Mouse (Mus musculus) midbrain, postnatal 0 days (tissue): ENCODE results near the gene Cnksr3. TPM values are rescaled to one million over a fixed set of nuclear protein-coding genes. Genes with fewer than 3 reads are reported as not detected.
A peak's percentile ranks its signal among the peaks of the same experiment; 100 is the strongest.

Experiments used
- ATAC-seq: fragments of 200-750 bp; cut with Nextera tagmentation; 2 replicates; pipeline ENCODE4 v1.8.0; 2017; ENCODE audit warnings: moderate number of reproducible peaks, mild to moderate bottlenecking, moderate TSS enrichment, moderate library complexity; ENCODE audit not compliant: low FRiP score
- DNase-seq: peaks from one replicate; pipeline ENCODE4 v3.0.0-alpha.2; 2015; ENCODE audit warnings: low spot score
- H3K27ac ChIP-seq: fragments of 300-500 bp; sonication (generic); 2 replicates; pipeline ENCODE4 v1.5.1; 2014; ENCODE audit warnings: low read depth, mild to moderate bottlenecking, low read length, mixed read lengths
- H3K27me3 ChIP-seq: fragments of 300-500 bp; sonication (generic); 2 replicates; pipeline ENCODE4 v1.6.1; 2014; ENCODE audit warnings: low read length, control low read depth, mixed read lengths; ENCODE audit not compliant: insufficient read depth
- H3K36me3 ChIP-seq: fragments of 300-500 bp; sonication (generic); 2 replicates; pipeline ENCODE4 v1.6.1; 2014; ENCODE audit warnings: low read length, control low read depth, mixed read lengths; ENCODE audit not compliant: insufficient read depth
- H3K4me1 ChIP-seq: fragments of 300-500 bp; sonication (generic); 2 replicates; pipeline ENCODE4 v1.6.1; 2014; ENCODE audit warnings: mild to moderate bottlenecking, control low read depth, antibody characterized with exemption, low read length, mixed read lengths; ENCODE audit not compliant: insufficient read depth
- H3K4me2 ChIP-seq: fragments of 300-500 bp; sonication (generic); 2 replicates; pipeline ENCODE4 v1.6.1; 2014; ENCODE audit warnings: low read depth, mild to moderate bottlenecking, low read length, mixed read lengths; ENCODE audit not compliant: poor library complexity, severe bottlenecking
- H3K4me3 ChIP-seq: fragments of 300-500 bp; sonication (generic); 2 replicates; pipeline ENCODE4 v1.5.1; 2014; ENCODE audit warnings: low read depth, mild to moderate bottlenecking, low read length, moderate library complexity
- H3K9ac ChIP-seq: fragments of 300-500 bp; sonication (generic); replicated peaks from 2 replicates; pipeline ENCODE4 v1.6.1; 2014; ENCODE audit warnings: mild to moderate bottlenecking, low read length, moderate library complexity, mixed read lengths; ENCODE audit not compliant: poor library complexity, severe bottlenecking
- H3K9me3 ChIP-seq: fragments of 300-500 bp; sonication (generic); 2 replicates; pipeline ENCODE4 v1.6.1; 2016; ENCODE audit warnings: low read length, control low read depth
- CTCF ChIP-seq: IDR thresholded peaks from 2 replicates; pipeline ENCODE4 v1.5.1; 2016; ENCODE audit warnings: antibody characterized with exemption, mild to moderate bottlenecking
- WGBS: fragments of 180-500 bp; shearing (Covaris S2); extraction: QIAGEN DNeasy Blood & Tissue Kit; methylation state at CpG from one replicate; pipeline ENCODE4 v1.1.7; 2014; 5-methylcytosine and 5-hydroxymethylcytosine counted together
- polyA plus RNA-seq: library from polyadenylated mRNA; unstranded; fragments of >200 nt; fragmentation: Nextera tagmentation; extraction: Ambion mirVana; gene quantifications from 2 replicates; pipeline ENCODE4 v1.2.1, GENCODE M21; 2015
- total RNA-seq: library from RNA; depleted of rRNA; stranded (reverse); fragments of >200 nt; gene quantifications from 2 replicates; pipeline ENCODE4 v1.2.3, GENCODE M21; 2014

Gene Cnksr3
- total and polyA plus RNA-seq, 2 experiments from 2014 or later: 1.8 to 4.1 TPM

DNA sequence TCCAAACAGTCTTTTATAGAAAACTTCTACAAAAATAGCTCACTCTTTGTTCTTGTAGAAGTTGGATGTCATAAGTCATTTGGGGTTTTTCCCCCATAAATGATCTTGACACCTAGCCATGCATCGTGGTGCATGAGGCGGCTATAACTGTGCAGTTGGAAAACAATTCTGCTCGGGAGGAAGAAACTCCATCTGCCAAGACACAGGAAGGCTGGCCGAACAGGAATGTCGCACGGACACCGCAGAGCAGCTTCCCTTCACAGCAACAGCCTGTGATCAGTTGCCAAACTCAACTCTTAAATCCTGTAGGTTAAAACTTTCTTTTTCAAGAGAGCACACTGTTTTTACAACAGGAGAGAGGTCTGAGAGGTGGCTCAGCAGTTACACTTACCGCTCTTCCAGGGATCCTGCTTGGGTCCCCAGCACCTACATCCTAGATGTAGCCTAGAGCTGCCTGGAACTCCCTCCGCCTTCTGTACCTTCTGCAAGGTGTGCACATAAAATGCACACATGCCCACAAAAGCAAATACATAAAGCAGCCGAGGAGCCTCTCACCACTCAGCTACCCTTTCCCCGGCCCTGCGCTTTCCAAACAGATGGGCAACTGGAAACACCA, 29.4 kb downstream of the Cnksr3 start:
- Histone ChIP-seq H3K27ac (no peak overlapping the region), H3K4me2 (no peak overlapping the region), H3K36me3 (no peaks in the 10 kb centered on the region), H3K27me3 (no peaks in the 10 kb centered on the region), H3K4me3 (no peak overlapping the region), H3K4me1 (no peaks in the 10 kb centered on the region), H3K9me3 (no peaks in the 10 kb centered on the region), H3K9ac (no peak overlapping the region)
- DNase-seq (peak; percentile 16), ATAC-seq (no peak)
- 69% methylated on average over 12 of the region's 12 CpGs for WGBS
- no peak for TF ChIP-seq CTCF

DNA sequence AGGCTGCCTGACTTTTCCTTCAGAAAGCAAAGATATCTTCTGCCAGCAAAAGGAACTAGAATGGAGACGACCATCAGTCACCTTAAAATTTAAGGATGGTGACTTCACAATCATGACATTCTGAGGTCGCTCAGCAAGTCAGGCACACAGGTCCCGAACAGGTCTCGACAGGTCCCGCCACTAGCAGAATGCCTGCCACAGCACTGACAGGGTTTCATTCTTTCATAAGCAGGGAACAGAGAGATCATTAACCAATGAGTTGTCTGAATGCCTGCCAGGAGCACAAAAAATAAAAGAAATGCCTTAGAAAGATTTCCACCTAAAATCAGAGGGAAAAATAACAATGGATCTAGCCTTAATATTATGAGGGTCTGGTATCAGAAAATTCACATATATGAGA, 31.7 kb downstream of the Cnksr3 start:
- ATAC-seq (no peak), DNase-seq (no peak)
- no peak overlapping the region for H3K4me2 ChIP-seq
- H3K4me3 ChIP-seq: no peak overlapping the region
- no peaks in the 10 kb centered on the region for H3K27me3 ChIP-seq
- H3K9ac ChIP-seq: no peak overlapping the region
- TF ChIP-seq CTCF: no peak
- no peaks in the 10 kb centered on the region for H3K9me3 ChIP-seq
- H3K4me1 ChIP-seq: no peaks in the 10 kb centered on the region
- no peaks in the 10 kb centered on the region for H3K36me3 ChIP-seq
- H3K27ac ChIP-seq: no peak overlapping the region
- WGBS: 92% methylated on average over 5 of the region's 5 CpGs

DNA sequence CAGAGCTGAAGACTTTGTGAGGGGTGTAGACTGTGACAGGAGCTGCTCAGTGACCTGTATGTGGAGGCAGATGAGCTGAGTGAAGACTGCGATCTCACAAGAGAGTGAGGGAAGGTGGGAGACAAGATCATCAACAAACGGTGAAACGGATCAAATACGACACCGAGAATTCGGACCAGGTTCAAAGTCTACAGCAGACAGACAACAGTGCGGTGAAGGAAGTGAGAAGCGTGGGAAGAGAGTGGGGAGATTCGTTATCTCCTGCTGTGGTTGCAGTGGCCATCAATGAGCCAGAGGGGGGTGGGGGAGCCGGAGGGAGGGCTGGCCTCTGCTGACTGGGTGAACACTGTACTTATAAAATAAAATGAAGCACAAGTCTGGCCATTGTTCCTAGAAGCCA, 33.5 kb downstream of the Cnksr3 start:
- TF ChIP-seq CTCF: no peak
- Histone ChIP-seq H3K4me1 (no peaks in the 10 kb centered on the region), H3K27ac (no peak overlapping the region), H3K27me3 (no peaks in the 10 kb centered on the region), H3K4me2 (no peak overlapping the region), H3K9ac (no peak overlapping the region), H3K36me3 (no peaks in the 10 kb centered on the region), H3K4me3 (no peak overlapping the region), H3K9me3 (no peaks in the 10 kb centered on the region)
- 82% methylated on average over 10 of the region's 10 CpGs for WGBS
- DNase-seq (no peak), ATAC-seq (no peak)

DNA sequence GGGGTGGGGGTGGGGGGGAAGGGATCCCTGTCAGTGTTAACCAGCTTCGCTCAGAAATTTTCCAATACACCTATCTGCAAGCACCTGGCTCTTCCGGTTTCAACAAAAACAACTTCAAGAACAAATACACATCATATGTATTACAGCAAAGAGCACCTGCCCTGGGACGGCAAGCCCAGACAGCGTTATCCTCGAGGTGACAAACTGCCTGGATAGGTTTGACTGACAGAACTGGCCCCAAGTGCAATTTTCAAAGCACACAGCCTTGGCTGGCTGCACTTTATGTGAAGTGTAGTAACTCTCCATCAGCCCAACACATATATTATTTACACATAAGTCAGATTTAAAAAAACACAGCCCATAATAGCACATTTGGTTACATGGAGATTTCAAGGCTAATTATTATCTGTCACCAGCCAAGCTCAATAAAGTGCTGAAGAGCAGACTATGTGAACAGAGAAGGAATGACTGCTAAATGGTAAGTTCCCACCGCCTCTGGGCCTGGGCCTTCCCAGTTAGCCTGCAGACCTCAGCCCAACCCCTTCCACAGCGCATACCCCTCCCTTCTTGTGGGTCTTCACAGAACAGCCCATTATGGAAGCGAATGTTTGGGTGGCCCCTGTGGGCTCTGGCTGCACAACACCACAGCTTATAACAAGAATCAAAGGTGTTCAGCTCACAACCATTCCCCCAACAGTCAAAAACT, 35.7 kb downstream of the Cnksr3 start:
- Histone ChIP-seq H3K4me3 (no peak overlapping the region), H3K9me3 (no peaks in the 10 kb centered on the region), H3K9ac (no peak overlapping the region), H3K27ac (no peak overlapping the region), H3K27me3 (no peaks in the 10 kb centered on the region), H3K4me1 (no peaks in the 10 kb centered on the region), H3K36me3 (no peaks in the 10 kb centered on the region), H3K4me2 (no peak overlapping the region)
- no peak for TF ChIP-seq CTCF
- DNase-seq: no peak
- 89% methylated on average over 8 of the region's 8 CpGs for WGBS
- no peak for ATAC-seq

DNA sequence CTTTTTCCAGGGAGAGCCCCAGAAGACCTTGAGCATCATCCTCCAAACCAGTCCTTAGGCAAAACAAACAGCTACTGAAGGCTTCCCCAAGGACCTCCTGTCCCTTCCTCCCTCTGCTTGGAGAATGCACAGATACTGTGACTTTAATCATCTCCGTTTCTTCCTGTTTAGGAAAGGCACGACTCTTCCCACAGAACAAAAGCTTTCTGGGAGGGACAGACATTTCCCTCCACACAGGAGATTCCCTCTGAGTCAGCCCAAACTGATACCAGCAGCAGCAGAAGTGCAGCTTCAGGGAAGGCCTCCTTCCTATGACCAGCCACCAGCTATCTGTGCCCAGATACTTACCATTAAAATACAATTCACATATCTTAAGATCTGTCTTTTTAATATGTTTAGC, 37.6 kb downstream of the Cnksr3 start:
- no peaks in the 10 kb centered on the region for H3K4me1 ChIP-seq
- no peak overlapping the region for H3K4me3 ChIP-seq
- no peaks in the 10 kb centered on the region for H3K36me3 ChIP-seq
- no peaks in the 10 kb centered on the region for H3K9me3 ChIP-seq
- no peak overlapping the region for H3K27ac ChIP-seq
- 35% methylated on average over 2 of the region's 2 CpGs for WGBS
- TF ChIP-seq CTCF: no peak
- H3K4me2 ChIP-seq: no peak overlapping the region
- no peak overlapping the region for H3K9ac ChIP-seq
- DNase-seq (no peak), ATAC-seq (no peak)
- no peaks in the 10 kb centered on the region for H3K27me3 ChIP-seq

DNA sequence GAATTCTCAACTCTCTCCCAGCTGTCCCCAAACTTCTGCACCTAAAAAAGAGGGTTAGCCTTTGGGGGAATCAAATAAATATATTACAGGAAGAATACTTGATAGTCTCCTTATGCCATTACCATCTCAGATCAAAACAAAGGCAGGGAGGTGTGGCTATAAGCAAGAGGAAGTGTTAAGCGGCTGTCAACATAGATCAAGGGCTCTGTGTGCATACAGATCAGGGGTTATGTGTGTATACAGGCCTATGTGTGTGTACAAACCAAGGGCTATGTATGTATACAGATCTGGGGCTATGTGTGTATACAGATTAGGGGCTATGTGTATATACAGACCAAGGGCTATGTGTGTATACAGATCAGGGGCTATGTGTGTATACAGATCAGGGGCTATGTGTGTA, 38.9 kb downstream of the Cnksr3 start:
- 86% methylated on average over 1 of the region's 1 CpGs for WGBS
- Histone ChIP-seq H3K9ac (no peak overlapping the region), H3K27me3 (no peaks in the 10 kb centered on the region), H3K36me3 (no peaks in the 10 kb centered on the region), H3K9me3 (no peaks in the 10 kb centered on the region), H3K4me1 (no peaks in the 10 kb centered on the region), H3K4me2 (no peak overlapping the region), H3K4me3 (no peak overlapping the region), H3K27ac (no peak overlapping the region)
- no peak for TF ChIP-seq CTCF
- no peak for ATAC-seq
- no peak for DNase-seq
